Mouse (Mus musculus) G1E (cell line): Measurements from ENCODE around the gene Kctd20. TPM values are rescaled to one million over a fixed set of nuclear protein-coding genes. Genes with fewer than 3 reads are reported as not detected.

Source experiments
- ATAC-seq: 2 replicates; pipeline ENCODE4 v1.8.0; 2016; ENCODE audit warnings: mild to moderate bottlenecking; ENCODE audit not compliant: insufficient number of reproducible peaks, poor library complexity, low FRiP score, severe bottlenecking; ENCODE audit errors: extremely low read depth
- DNase-seq: peaks from one replicate; pipeline ENCODE4 v3.0.0; 2012; ENCODE audit warnings: low spot score
- H3K27me3 ChIP-seq: 2 replicates; pipeline ENCODE4 v1.6.1; 2012; ENCODE audit warnings: mild to moderate bottlenecking, low read length, inconsistent platforms; ENCODE audit not compliant: insufficient read depth
- H3K36me3 ChIP-seq: replicated peaks from 2 replicates; pipeline ENCODE3; 2012; ENCODE audit warnings: mild to moderate bottlenecking, inconsistent platforms
- H3K4me1 ChIP-seq: 2 replicates; pipeline ENCODE4 v1.6.1; 2012; ENCODE audit warnings: low read depth, low read length, inconsistent platforms, mixed read lengths; ENCODE audit not compliant: insufficient read depth
- H3K4me3 ChIP-seq: 2 replicates; pipeline ENCODE4 v1.5.1; 2012; ENCODE audit warnings: low read depth, mild to moderate bottlenecking, inconsistent platforms, low read length, moderate library complexity, mixed read lengths
- H3K9me3 ChIP-seq: replicated peaks from 2 replicates; pipeline ENCODE4 v1.6.1; 2012; ENCODE audit warnings: inconsistent platforms
- CTCF ChIP-seq: IDR thresholded peaks from 2 replicates; pipeline ENCODE4 v1.5.1; 2012; ENCODE audit warnings: low read depth, low read length, inconsistent platforms, mixed read lengths
- GATA1 ChIP-seq: IDR thresholded peaks from 2 replicates; pipeline ENCODE4 v1.6.1; 2012; ENCODE audit warnings: borderline replicate concordance, low read length, inconsistent platforms, mixed read lengths
- GATA2 ChIP-seq: IDR thresholded peaks from 2 replicates; pipeline ENCODE4 v1.6.1; 2012; ENCODE audit warnings: low read depth, low read length, inconsistent platforms, borderline replicate concordance
- POLR2AphosphoS5 ChIP-seq: IDR thresholded peaks from 2 replicates; pipeline ENCODE4 v1.6.1; 2012; ENCODE audit warnings: low read depth, low read length, inconsistent platforms; ENCODE audit not compliant: insufficient replicate concordance
- TAL1 ChIP-seq: conservative IDR thresholded peaks from 2 replicates; pipeline ENCODE4 v1.6.1; 2012; ENCODE audit warnings: low read depth, low read length, inconsistent platforms, mixed read lengths
- polyA plus RNA-seq: library from polyadenylated mRNA; stranded (reverse); fragments of >175 nt; gene quantifications from 2 replicates; pipeline ENCODE4 v1.2.3, GENCODE M21; 2012
- total RNA-seq, 2 experiments: library from RNA; stranded (forward) in 1 of 2; stranded (reverse) in 1 of 2; fragments of 200-1000 nt in 1 of 2; fragments of >200 nt in 1 of 2; fragmentation: Nextera tagmentation in 1 of 2; gene quantifications; 2 replicates each; pipeline ENCODE4 v1.2.3; 2014 to 2017

Gene Kctd20
- total and polyA plus RNA-seq, 3 experiments: 51.0 to 91.6 (median 66.3) TPM

GRCm38 (mm10) chr17:28950751-28951150 is 999 bp upstream of the Kctd20 start:
- H3K4me3 ChIP-seq: no peak overlapping the region; the same call in 1 of the 2 replicates
- H3K4me1 ChIP-seq: peaks cover 35% of the 10 kb centered on the region
- DNase-seq: peak; percentile 53
- H3K27me3 ChIP-seq: peaks cover 4% of the 10 kb centered on the region; the same call in 1 of the 2 replicates
- peaks cover 13% of the 10 kb centered on the region for H3K36me3 ChIP-seq
- no peak for TF ChIP-seq GATA1
- peaks cover 8% of the 10 kb centered on the region for H3K9me3 ChIP-seq
- ATAC-seq: no peak

- Histone ChIP-seq H3K4me1 (peaks cover 42% of the 10 kb centered on the region), H3K9me3 (0 out of 2 replicates have a peak, but pooled peaks cover 2% of the 10 kb centered on the region), H3K27me3 (no peaks in the 10 kb centered on the region), H3K36me3 (peaks cover 33% of the 10 kb centered on the region), H3K4me3 (peak overlapping the region; percentile 78)
- DNase-seq (peak; percentile 26), ATAC-seq (no peak)
- TF ChIP-seq CTCF (no peak), TAL1 (no peak), GATA2 (no peak), POLR2AphosphoS5 (no peak)
Measured at GRCm38 (mm10) chr17:28953251-28953650, 1.5 kb downstream of the Kctd20 start.

DNA sequence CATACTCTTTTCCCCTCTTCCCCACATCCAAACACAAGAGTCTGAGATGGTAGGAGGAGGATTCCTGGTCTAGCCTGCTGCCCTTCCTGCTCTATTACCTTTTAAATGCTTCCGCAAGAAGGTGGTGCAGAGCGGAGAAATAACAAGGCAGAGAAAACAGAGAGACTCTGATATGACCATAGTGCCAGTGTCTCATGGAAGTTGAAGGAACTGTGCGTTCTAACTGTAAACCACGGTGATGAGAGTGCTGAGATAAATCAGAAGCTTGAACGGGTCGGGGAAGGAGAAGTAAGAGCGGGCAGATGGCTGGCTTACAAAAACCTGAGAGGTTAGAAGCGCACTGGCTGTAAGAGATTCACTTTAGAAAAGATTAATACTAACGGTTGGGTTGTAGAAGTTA is 2.7 kb downstream of the Kctd20 start:
- TF ChIP-seq GATA1 (no peak), TAL1 (no peak), CTCF (no peak), GATA2 (no peak), POLR2AphosphoS5 (no peak)
- H3K4me1 ChIP-seq: peaks cover 45% of the 10 kb centered on the region
- DNase-seq: no peak
- no peaks in the 10 kb centered on the region for H3K27me3 ChIP-seq
- no peak overlapping the region; the same call in 1 of the 2 replicates for H3K4me3 ChIP-seq
- peaks cover 43% of the 10 kb centered on the region for H3K36me3 ChIP-seq
- no peak for ATAC-seq
- H3K9me3 ChIP-seq: 0 out of 2 replicates have a peak, but pooled peaks cover 2% of the 10 kb centered on the region

DNA sequence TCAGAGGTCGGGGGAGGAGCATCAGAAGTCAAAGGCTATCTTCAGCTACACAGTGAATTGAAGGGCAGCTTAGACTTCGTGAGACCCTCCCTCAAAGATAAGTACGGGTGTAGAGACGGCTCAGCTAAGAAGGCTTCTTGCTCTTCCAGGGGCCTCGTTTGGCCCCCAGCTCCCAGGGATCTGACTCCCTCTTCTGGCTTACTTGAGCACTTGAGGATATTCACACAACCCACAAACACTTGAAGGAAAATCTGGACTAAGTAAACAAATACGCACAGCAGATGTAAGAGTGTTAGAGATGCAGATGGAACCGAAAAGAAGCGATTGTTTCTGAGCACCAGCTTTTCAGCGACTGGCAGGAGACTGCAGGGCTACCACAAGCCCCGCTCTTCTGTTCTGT is 8.8 kb downstream of the Kctd20 start:
- TF ChIP-seq POLR2AphosphoS5: no peak
- TF ChIP-seq CTCF: no peak
- TF ChIP-seq TAL1: no peak
- TF ChIP-seq GATA2: no peak
- TF ChIP-seq GATA1: no peak
- Histone ChIP-seq H3K4me3 (no peak overlapping the region), H3K9me3 (0 out of 2 replicates have a peak, but pooled peaks cover 2% of the 10 kb centered on the region), H3K36me3 (peaks cover 92% of the 10 kb centered on the region), H3K4me1 (peaks cover 16% of the 10 kb centered on the region; the same call in 1 of the 2 replicates), H3K27me3 (no peaks in the 10 kb centered on the region)
- DNase-seq: no peak
- ATAC-seq: no peak

- no peak overlapping the region for H3K4me3 ChIP-seq
- DNase-seq (no peak), ATAC-seq (no peak)
- peaks cover 18% of the 10 kb centered on the region; the same call in 1 of the 2 replicates for H3K4me1 ChIP-seq
- H3K27me3 ChIP-seq: no peaks in the 10 kb centered on the region
- peaks cover 95% of the 10 kb centered on the region for H3K36me3 ChIP-seq
- H3K9me3 ChIP-seq: no peaks in the 10 kb centered on the region
- no peak for TF ChIP-seq TAL1
- no peak for TF ChIP-seq GATA1
Measured at GRCm38 (mm10) chr17:28961596-28961995, 9.8 kb downstream of the Kctd20 start.

DNA sequence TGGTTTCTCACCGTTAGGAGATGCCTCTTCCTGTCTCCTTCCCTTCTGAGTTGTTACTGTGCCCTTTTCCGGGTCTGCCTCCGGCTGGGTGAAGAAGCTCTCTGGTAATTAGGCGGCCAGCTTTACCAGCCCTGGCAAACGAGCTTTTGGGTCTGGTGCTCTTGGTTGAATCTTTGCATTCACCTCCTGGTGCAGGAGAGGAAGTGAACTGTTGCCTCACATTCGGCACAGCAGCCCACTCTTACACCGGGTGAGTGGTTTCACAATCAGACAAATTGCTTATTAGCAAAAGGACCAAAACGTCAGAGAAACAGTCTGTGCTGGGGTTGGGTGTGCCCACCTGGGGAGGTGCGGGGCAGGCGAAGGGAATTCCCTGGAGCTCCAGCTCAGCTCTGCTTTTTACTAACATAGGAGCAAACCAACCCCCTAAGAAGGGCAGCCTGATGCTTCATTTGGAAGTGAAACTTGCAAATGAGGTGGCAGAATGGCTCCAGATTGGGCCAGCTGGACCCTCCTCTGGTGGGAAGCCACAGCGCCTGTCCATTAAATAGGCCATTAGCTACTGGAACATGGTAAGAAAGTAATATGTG is 15.4 kb downstream of the Kctd20 start:
- H3K4me1 ChIP-seq: peaks cover 5% of the 10 kb centered on the region; the same call in 1 of the 2 replicates
- H3K9me3 ChIP-seq: no peaks in the 10 kb centered on the region
- H3K4me3 ChIP-seq: no peak overlapping the region
- DNase-seq: no peak
- ATAC-seq: no peak
- H3K27me3 ChIP-seq: no peaks in the 10 kb centered on the region
- no peak for TF ChIP-seq GATA1
- no peak for TF ChIP-seq GATA2
- TF ChIP-seq TAL1: no peak
- TF ChIP-seq CTCF: no peak
- TF ChIP-seq POLR2AphosphoS5: no peak
- H3K36me3 ChIP-seq: peaks cover 99% of the 10 kb centered on the region

DNA sequence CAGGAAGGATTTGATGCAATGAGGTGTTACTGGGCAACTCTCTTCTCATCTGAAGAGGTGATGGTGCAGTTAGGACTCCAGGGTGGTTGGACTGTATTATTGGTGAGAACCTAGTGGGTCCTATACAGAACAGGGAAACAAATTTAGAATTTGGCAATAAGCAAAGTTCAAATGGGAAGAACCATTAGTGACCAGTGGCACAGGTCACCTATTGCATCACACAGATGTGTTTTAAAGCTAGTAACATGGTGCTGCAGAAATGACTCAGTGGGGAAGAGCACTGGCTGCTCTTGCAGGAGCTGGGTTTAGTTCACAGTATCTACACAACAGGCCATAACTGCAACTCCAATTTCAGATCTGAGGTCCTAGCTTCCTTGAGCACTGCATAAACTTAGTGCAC is 18.4 kb downstream of the Kctd20 start:
- Histone ChIP-seq H3K36me3 (peaks cover 99% of the 10 kb centered on the region), H3K4me3 (no peak overlapping the region), H3K27me3 (no peaks in the 10 kb centered on the region), H3K4me1 (peaks cover 5% of the 10 kb centered on the region; the same call in 1 of the 2 replicates), H3K9me3 (no peaks in the 10 kb centered on the region)
- DNase-seq (no peak), ATAC-seq (no peak)
- TF ChIP-seq GATA1 (no peak), TAL1 (no peak), CTCF (no peak), GATA2 (no peak), POLR2AphosphoS5 (no peak)
